Mouse (Mus musculus): Measurements from ENCODE around the gene Krt79.

Krt79 gene

GRCm38 (mm10) chr15:101929666-101930065, 10.5 kb downstream of the Krt79 start:
- no peak for DNase-seq

- DNase-seq = no peak
Measured at GRCm38 (mm10) chr15:101929087-101929486, 11.0 kb downstream of the Krt79 start.

- no peak for DNase-seq
Measured at GRCm38 (mm10) chr15:101927340-101928080, 12.6 kb downstream of the Krt79 start.

- DNase-seq = no peak
Measured at GRCm38 (mm10) chr15:101925041-101925440, 15.1 kb downstream of the Krt79 start.

GRCm38 (mm10) chr15:101924635-101925034, 15.5 kb downstream of the Krt79 start, which contains the start of gene Krt4:
TSS of gene Krt4 (minus strand) at chr15:101924735.
- DNase-seq = no peak

DNA sequence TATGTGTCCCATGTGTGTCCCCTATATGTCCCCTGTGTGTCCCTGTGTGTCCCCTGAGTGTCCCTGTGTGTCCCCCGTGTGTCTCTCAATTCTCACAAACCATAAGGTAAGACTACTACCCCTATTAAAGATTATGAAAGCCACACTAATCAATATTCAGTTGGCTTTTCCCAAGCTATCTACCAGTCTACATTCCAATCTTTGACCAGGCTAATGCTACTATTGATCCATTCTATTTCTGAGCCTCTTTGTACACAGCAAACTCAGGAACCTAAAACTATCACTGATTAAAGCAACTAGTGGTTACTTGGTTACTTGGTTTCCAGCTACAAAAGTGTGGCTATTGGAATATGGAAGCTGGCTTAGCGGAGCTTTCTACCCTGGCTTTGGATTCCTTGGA, 17.8 kb downstream of the Krt79 start:
- no peak for DNase-seq

DNA sequence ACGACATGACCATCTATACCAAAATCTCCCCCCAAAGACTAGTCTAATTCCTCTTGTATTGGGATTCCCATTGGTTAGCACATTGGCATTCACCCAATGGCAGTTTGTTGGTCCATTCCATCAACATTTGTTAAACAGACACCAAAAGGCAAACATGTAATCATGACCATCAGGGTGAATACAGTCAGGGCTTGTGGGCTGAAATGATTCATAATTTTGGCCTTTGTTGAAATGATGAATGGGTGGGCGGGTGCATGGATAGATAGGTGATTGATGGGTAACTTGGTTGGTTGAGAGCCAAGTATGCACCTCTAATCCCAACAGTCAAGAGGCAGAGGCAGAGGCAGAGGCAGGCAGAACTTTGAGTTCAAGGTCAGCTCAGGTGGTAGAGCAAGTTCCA, 24.1 kb downstream of the Krt79 start:
- no peak for DNase-seq

- DNase-seq = no peak
Measured at GRCm38 (mm10) chr15:101904849-101905248, 35.3 kb downstream of the Krt79 start.

- DNase-seq = no peak
Measured at GRCm38 (mm10) chr15:101902171-101903149, 37.7 kb downstream of the Krt79 start.

DNA sequence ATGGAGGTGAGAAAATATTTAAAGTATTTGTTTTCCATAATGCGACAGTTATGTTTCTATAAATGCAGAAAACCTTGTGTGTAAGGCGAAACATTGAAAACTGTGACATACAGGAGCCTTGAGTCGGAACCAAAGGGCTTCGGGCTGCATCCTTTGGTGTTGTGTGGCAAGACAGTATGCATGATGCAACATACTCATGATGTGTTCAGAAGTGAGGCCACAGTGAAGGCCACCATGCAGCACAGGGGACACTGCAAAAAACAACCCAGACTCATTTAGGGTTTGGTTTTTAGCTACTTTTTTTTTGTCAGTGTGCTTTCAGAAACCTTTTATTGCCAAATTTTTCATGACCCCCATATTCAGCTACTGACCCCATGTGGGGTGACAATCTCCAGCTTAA, 44.9 kb downstream of the Krt79 start:
- DNase-seq = no peak

- DNase-seq = no peak
Measured at GRCm38 (mm10) chr15:101892820-101893219, 47.3 kb downstream of the Krt79 start, which contains the start of gene Krt76. TSS of gene Krt76 (minus strand) at chr15:101892920.

DNA sequence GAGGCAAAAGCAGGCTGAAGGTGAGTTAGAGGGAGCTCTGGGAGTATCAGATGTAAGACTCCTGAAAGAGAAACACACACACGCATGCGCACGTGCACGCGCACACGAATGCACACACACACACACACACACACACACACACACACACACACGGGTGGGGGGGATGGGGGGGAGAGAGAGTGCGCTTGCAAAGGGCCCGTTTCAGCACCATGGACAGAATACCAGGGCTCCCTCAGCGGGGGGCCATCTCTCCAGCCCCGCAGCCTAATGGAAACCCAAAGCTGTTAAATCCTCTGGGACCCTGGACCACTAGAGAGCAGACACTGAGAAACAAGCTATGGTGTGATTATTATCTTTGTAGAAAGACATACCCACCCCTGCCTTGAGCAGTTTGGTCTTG, 60.3 kb downstream of the Krt79 start:
- DNase-seq = no peak

Data from cerebellum, adult 18-20 months (tissue).